Mouse (Mus musculus) intestine, embryonic 16.5 days (tissue): ENCODE results near the gene Sema4c. TPM values are rescaled to one million over a fixed set of nuclear protein-coding genes. Genes with fewer than 3 reads are reported as not detected.

Source experiments
- ATAC-seq: fragments of 200-750 bp; cut with Nextera tagmentation; 2 replicates; pipeline ENCODE4 v1.8.0; 2017; ENCODE audit warnings: moderate TSS enrichment, moderate library complexity
- H3K27ac ChIP-seq: fragments of 300-500 bp; sonication (generic); 2 replicates; pipeline ENCODE4 v1.5.1; 2014; ENCODE audit warnings: mild to moderate bottlenecking, low read length
- H3K27me3 ChIP-seq: fragments of 300-500 bp; sonication (generic); replicated peaks from 2 replicates; pipeline ENCODE4 v1.6.1; 2014; ENCODE audit warnings: low read length, control low read depth, mixed read lengths; ENCODE audit not compliant: control insufficient read depth, insufficient read depth
- H3K36me3 ChIP-seq: fragments of 300-500 bp; sonication (generic); 2 replicates; pipeline ENCODE4 v1.6.1; 2014; ENCODE audit warnings: low read length, control low read depth; ENCODE audit not compliant: control insufficient read depth, insufficient read depth
- H3K4me1 ChIP-seq: fragments of 300-500 bp; sonication (generic); 2 replicates; pipeline ENCODE4 v1.6.1; 2014; ENCODE audit warnings: low read length, control low read depth, mixed read lengths; ENCODE audit not compliant: control insufficient read depth, insufficient read depth
- H3K4me2 ChIP-seq: fragments of 300-500 bp; sonication (generic); 2 replicates; pipeline ENCODE4 v1.6.1; 2014; ENCODE audit warnings: low read depth, low read length, control low read depth
- H3K4me3 ChIP-seq: fragments of 300-500 bp; sonication (generic); 2 replicates; pipeline ENCODE4 v1.5.1; 2014; ENCODE audit warnings: mild to moderate bottlenecking, low read length
- H3K9ac ChIP-seq: fragments of 300-500 bp; sonication (generic); 2 replicates; pipeline ENCODE4 v1.6.1; 2014; ENCODE audit warnings: low read depth, low read length
- H3K9me3 ChIP-seq: fragments of 300-500 bp; sonication (generic); 2 replicates; pipeline ENCODE4 v1.6.1; 2016; ENCODE audit warnings: low read length, control low read depth; ENCODE audit not compliant: control insufficient read depth
- WGBS: fragments of 180-500 bp; shearing (Covaris S2); extraction: QIAGEN DNeasy Blood & Tissue Kit; methylation state at CpG from one replicate; pipeline ENCODE4 v1.1.7; 2014; 5-methylcytosine and 5-hydroxymethylcytosine counted together
- polyA plus RNA-seq: library from polyadenylated mRNA; unstranded; fragments of >200 nt; fragmentation: Nextera tagmentation; extraction: Ambion mirVana; gene quantifications from 2 replicates; pipeline ENCODE4 v1.2.1, GENCODE M21; 2015

Gene Sema4c
- polyA plus RNA-seq, 1 experiment from 2014 or later, result 7.9 TPM

DNA sequence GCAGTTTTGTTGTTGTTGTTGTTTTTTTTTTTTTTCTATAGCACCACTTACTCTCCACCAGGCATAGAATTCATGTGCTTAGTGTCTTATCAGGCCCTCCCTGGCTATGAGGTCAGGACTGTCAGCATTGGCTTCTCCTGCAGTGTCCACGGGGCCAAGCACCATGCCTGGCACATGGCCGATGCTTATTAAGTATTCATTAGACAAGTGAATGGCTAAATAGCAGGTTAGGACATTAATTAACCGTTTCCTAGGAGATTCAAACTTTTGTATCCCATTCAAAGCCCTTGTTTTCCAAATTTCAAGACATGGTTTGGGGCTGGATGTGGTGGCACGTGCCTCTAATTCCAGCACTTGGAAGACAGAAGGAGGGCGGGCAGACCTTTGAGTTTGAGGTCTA, 23.1 kb upstream of the Sema4c start:
- H3K4me2 ChIP-seq, result no peak overlapping the region
- no peaks in the 10 kb centered on the region for H3K27me3 ChIP-seq
- no peak overlapping the region for H3K4me3 ChIP-seq
- H3K4me1 ChIP-seq, result peaks cover 47% of the 10 kb centered on the region
- peak overlapping the region; percentile 90; the same call in 1 of the 2 replicates for H3K27ac ChIP-seq
- WGBS, result 76% methylated on average over 5 of the region's 5 CpGs
- H3K9me3 ChIP-seq, result no peaks in the 10 kb centered on the region
- H3K36me3 ChIP-seq, result no peaks in the 10 kb centered on the region
- H3K9ac ChIP-seq, result peak overlapping the region; percentile 58; the same call in 1 of the 2 replicates
- ATAC-seq, result no peak

DNA sequence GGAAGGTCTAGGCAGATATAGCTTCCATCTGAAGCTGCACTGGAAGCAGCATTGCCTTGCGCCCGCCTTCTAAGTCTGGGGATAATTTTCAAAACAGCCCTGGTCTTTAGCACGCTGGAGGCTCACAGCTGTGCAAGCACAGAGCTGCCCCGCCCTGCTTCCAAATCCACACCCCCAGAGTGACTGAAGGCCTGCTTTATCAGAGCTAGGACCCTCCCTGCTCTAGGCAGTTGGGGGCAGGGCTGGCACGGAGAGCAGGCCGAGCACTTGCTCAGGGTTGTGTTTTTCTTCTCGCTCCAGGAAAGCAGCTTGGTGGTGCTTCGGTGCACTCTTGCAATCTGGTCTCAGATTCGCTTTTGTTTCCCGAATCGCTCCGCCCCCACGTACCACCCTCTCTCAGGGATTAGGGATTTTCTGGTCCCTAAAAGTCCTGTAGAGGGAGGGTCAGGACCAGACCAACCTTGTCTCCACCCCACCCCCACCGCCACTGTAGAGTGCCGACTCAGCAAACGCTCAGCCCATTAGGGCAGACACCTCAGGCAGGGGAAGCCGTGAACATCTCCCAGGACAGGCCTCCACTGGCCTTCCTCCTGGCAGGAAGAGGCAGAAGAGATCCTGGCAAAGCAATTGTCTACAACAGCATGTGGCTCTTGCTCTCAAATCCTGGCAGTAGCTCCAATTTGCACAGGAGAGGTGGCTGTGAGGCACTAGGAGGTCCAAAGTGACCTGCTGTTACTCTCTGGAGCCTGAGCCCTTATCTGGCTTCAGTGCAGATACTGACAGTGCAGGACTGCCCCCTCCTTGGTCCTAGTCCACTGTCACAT, 22.4 kb upstream of the Sema4c start:
- H3K36me3 ChIP-seq, result no peaks in the 10 kb centered on the region
- peaks cover 52% of the 10 kb centered on the region for H3K4me1 ChIP-seq
- H3K4me3 ChIP-seq, result peak overlapping the region; percentile 23
- ATAC-seq, result peak; percentile 87
- H3K9ac ChIP-seq, result peak overlapping the region; percentile 58
- H3K9me3 ChIP-seq, result no peaks in the 10 kb centered on the region
- peak overlapping the region; percentile 90 for H3K27ac ChIP-seq
- peak overlapping the region; percentile 65 for H3K4me2 ChIP-seq
- WGBS, result 2% methylated on average over 17 of the region's 17 CpGs
- no peaks in the 10 kb centered on the region for H3K27me3 ChIP-seq

DNA sequence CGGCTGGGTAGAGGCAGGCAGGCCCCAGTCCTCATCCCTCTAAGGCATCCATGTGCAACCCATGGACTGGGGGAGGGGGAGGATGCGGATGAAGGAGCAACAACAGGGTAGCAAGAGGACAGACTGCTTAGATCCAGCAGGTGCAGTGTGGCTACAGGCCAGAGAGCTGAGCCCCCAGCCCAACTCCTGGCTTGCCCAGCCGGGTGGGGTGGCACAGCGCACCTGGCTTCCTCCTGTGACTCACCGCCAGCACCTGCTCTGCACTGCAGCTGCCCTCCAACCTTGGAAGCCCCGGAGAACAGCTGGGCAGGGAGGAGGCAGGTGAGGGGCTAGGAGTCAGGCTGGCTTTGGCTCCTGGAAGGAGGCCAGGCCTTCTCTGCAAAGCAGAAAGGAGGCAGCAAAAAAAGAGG, 21.8 kb upstream of the Sema4c start:
- ATAC-seq, result peak; percentile 54
- Histone ChIP-seq H3K4me3 (peak overlapping the region; percentile 23; the same call in 1 of the 2 replicates), H3K27ac (peak overlapping the region; percentile 90), H3K36me3 (no peaks in the 10 kb centered on the region), H3K9me3 (no peaks in the 10 kb centered on the region), H3K4me1 (peaks cover 55% of the 10 kb centered on the region), H3K4me2 (peak overlapping the region; percentile 65), H3K27me3 (no peaks in the 10 kb centered on the region), H3K9ac (peak overlapping the region; percentile 58)
- WGBS, result 28% methylated on average over 6 of the region's 6 CpGs

DNA sequence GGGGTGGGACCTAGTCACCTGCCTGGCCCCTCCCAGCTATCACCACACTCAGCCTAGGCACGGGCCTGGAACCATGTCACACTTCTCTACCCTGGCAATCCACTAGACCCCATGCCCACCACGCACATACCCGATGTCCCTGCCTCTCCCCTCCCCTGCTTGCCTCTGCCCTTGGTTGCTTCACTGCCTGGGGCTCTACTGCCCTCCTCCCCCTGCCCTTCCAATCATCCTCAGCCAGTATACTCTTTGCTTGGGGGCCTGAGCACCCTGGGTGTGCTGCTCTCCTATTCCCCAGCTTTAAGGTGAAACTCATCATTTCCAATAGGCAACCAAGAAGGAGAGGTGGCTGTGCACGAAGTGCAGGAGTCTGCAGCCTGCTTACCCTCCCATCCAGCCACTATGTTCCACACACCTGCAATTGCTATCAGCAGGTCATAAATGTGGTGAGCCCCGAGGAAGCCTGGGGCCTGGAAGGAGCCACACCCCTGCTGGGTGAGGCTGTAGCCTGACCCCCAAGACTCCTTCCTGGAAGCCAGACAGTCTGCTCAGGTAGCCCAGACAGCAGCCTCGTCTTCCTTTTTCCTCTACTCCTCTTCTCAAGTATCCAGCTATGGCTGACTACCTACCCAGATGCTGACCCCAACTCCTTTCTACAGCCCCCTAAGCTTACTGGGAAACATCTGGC, 19.0 kb upstream of the Sema4c start:
- peak; percentile 82 for ATAC-seq
- no peak overlapping the region for H3K4me3 ChIP-seq
- WGBS, result 41% methylated on average over 6 of the region's 6 CpGs
- no peaks in the 10 kb centered on the region for H3K36me3 ChIP-seq
- no peaks in the 10 kb centered on the region for H3K9me3 ChIP-seq
- no peaks in the 10 kb centered on the region for H3K27me3 ChIP-seq
- no peak overlapping the region; the same call in 1 of the 2 replicates for H3K4me2 ChIP-seq
- no peak overlapping the region for H3K9ac ChIP-seq
- H3K4me1 ChIP-seq, result peaks cover 74% of the 10 kb centered on the region
- H3K27ac ChIP-seq, result peak overlapping the region; percentile 62

DNA sequence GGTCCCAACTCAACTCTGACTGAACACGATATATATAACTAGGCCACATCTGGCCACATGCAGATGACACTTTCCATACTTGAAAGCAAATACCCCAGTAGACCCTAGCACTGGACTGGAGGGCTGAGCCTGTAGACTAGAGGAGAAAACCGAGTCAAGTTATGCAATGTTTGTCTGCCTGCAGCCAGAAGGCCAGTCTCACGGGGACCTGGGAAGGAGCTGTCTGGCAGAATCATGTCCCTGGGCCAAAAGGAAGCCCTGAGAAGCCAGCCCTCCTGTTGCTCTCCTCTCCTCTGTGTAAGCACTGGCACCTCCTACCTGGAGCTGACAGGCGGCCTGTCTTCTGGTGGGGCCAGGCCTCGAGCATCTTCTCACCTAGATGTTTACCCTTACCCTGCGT, 17.2 kb upstream of the Sema4c start:
- Histone ChIP-seq H3K4me2 (no peak overlapping the region), H3K27me3 (no peaks in the 10 kb centered on the region), H3K9me3 (no peaks in the 10 kb centered on the region), H3K27ac (no peak overlapping the region), H3K9ac (no peak overlapping the region), H3K4me3 (no peak overlapping the region), H3K36me3 (no peaks in the 10 kb centered on the region), H3K4me1 (peaks cover 66% of the 10 kb centered on the region)
- 57% methylated on average over 6 of the region's 6 CpGs for WGBS
- ATAC-seq, result no peak

DNA sequence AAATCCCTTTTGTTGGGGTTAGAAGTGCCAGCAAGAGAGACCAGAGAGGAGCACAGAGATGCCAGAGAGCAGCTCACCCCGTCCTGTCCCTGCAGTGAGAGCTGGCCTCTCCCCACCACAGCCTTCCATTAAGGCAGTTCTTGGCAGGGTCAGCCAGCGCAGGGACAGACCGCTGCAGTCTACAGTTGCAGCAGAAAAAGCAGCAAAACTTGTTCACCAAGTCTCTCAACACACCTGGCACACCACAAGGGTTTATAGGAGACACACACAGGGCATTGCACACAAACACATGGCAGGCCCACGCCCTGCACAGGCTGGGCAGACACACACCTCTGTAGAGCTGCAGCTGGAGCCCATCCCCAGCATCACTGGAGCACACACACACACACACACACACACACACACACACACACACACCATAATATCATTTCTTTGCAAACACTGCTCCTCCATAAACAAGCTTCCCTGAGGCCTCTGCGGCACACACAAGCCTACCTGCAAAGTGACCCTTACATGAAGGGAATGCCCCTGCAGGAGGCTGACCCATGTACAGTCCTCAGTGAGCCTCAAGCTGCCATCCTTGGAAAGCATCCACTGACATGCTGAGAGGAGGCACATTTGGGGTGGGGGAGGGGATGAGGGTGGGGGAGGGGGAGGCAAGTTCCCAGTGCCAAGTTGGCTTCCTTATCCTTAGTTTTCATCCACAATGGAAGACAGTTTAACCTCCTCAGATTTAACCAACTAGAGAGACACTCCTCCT, 16.2 kb upstream of the Sema4c start:
- ATAC-seq, result peak; percentile 24; the same call in 1 of the 2 replicates
- H3K36me3 ChIP-seq, result no peaks in the 10 kb centered on the region
- 63% methylated on average over 5 of the region's 5 CpGs for WGBS
- peak overlapping the region; percentile 38 for H3K9ac ChIP-seq
- H3K27me3 ChIP-seq, result no peaks in the 10 kb centered on the region
- H3K4me2 ChIP-seq, result no peak overlapping the region
- peaks cover 66% of the 10 kb centered on the region for H3K4me1 ChIP-seq
- no peak overlapping the region for H3K4me3 ChIP-seq
- H3K9me3 ChIP-seq, result no peaks in the 10 kb centered on the region
- H3K27ac ChIP-seq, result peak overlapping the region; percentile 60

DNA sequence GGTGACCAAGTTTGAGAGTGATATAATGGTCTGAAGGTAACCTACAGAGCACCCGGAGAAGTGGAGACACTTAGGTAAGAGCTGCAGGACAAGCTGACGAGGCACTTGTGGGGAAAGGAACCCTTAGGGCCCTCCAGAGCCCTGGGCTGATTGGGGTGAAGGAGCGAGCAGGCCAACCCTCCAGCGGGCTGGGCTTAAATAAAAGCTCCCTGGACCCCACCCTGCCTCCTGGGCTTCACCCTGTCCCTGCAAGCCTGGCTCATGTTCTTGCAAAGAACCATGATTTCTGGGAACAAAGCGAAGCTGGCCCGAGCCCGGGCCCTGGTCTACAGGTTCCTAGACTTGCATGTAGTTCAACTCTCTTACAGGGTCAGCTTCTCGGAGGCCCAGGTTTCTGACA, 15.4 kb upstream of the Sema4c start:
- H3K27ac ChIP-seq, result peak overlapping the region; percentile 60
- ATAC-seq, result no peak
- no peaks in the 10 kb centered on the region for H3K9me3 ChIP-seq
- no peak overlapping the region for H3K4me3 ChIP-seq
- H3K4me2 ChIP-seq, result no peak overlapping the region
- 66% methylated on average over 8 of the region's 8 CpGs for WGBS
- H3K36me3 ChIP-seq, result no peaks in the 10 kb centered on the region
- no peaks in the 10 kb centered on the region for H3K27me3 ChIP-seq
- H3K9ac ChIP-seq, result peak overlapping the region; percentile 38; the same call in 1 of the 2 replicates
- peaks cover 68% of the 10 kb centered on the region for H3K4me1 ChIP-seq

DNA sequence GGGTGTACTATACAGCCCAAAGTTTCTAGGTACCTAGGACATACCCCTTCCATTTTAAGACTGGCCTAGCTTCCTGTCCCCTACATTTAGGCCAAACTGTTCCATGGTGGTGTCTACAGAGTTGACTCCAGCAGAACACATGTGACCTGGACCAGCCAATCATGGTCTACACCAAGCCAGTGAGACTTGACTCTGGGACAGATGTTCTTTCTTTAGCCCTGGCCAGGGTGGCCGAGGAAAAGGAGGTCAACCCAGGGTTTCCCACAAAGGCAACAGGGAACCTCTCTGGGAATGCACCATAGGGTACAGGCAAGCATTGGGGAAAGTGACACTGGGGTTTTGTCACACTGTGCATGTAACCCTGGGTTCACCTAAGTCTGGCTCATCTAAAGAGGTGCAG, 14.6 kb upstream of the Sema4c start:
- ATAC-seq, result no peak
- Histone ChIP-seq H3K36me3 (no peaks in the 10 kb centered on the region), H3K4me2 (no peak overlapping the region), H3K27ac (no peak overlapping the region), H3K9me3 (no peaks in the 10 kb centered on the region), H3K27me3 (no peaks in the 10 kb centered on the region), H3K4me3 (no peak overlapping the region), H3K9ac (no peak overlapping the region), H3K4me1 (peaks cover 65% of the 10 kb centered on the region)
- WGBS, result 62% methylated on average over 1 of the region's 1 CpGs

DNA sequence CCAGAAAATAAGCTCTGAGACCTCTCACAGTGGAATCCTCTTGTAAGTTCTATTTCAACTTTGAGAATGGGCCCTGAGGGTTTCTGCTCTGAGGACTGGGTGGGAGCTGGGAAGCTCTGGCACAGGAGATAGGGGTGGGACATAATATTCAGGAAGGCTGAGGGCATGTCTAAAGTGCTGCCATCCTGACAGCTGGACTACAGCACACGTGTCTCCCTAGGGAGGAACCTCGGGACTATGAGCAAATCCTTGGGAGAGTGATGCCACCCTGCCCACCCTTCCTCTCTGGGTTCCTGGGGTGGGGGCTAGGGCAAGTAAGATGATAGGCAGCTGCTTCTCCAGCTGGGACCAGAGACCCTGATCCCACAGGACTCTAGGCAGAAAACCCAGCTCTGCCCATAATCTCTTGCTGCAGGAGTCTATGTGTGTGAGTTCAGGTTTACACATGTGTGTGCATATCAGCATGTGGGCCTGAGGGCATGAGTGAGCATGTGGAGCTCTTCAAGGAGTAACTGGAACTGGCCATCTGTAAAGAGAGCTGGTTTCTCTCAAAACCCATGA, 14.1 kb upstream of the Sema4c start:
- Histone ChIP-seq H3K4me1 (peaks cover 62% of the 10 kb centered on the region), H3K9ac (no peak overlapping the region), H3K36me3 (no peaks in the 10 kb centered on the region), H3K9me3 (no peaks in the 10 kb centered on the region), H3K27ac (peak overlapping the region; percentile 14), H3K4me3 (no peak overlapping the region), H3K4me2 (no peak overlapping the region), H3K27me3 (no peaks in the 10 kb centered on the region)
- ATAC-seq, result no peak
- 67% methylated on average over 2 of the region's 2 CpGs for WGBS
